Mouse (Mus musculus) megakaryocyte-erythroid progenitor cell, adult 5-6 weeks (primary cell): ENCODE results near the gene Smc4. TPM values are rescaled to one million over a fixed set of nuclear protein-coding genes. Genes with fewer than 3 reads are reported as not detected.
A peak's percentile ranks its signal among the peaks of the same experiment; 100 is the strongest.

ENCODE experiments used
- ATAC-seq: replicated peaks from 2 replicates; pipeline ENCODE4 v1.8.0; 2016; ENCODE audit warnings: mild to moderate bottlenecking, inconsistent platforms; ENCODE audit not compliant: severe bottlenecking, poor library complexity, low FRiP score, low TSS enrichment
- total RNA-seq, 2 experiments: library from RNA; stranded (forward) in 1 of 2; stranded (reverse) in 1 of 2; fragments of 200-1000, 215-1000 nt in 1 of 2; fragments of >200 nt in 1 of 2; fragmentation: Nextera tagmentation in 1 of 2; gene quantifications; 2 replicates each; pipeline ENCODE4 v1.2.3; 2014 to 2017

The Smc4 gene
- total RNA-seq (2014; fragmentation: Nextera tagmentation), result 208 and 219 TPM in 2 replicates
- total RNA-seq (2017), result 621 and 796 TPM in 2 replicates

DNA sequence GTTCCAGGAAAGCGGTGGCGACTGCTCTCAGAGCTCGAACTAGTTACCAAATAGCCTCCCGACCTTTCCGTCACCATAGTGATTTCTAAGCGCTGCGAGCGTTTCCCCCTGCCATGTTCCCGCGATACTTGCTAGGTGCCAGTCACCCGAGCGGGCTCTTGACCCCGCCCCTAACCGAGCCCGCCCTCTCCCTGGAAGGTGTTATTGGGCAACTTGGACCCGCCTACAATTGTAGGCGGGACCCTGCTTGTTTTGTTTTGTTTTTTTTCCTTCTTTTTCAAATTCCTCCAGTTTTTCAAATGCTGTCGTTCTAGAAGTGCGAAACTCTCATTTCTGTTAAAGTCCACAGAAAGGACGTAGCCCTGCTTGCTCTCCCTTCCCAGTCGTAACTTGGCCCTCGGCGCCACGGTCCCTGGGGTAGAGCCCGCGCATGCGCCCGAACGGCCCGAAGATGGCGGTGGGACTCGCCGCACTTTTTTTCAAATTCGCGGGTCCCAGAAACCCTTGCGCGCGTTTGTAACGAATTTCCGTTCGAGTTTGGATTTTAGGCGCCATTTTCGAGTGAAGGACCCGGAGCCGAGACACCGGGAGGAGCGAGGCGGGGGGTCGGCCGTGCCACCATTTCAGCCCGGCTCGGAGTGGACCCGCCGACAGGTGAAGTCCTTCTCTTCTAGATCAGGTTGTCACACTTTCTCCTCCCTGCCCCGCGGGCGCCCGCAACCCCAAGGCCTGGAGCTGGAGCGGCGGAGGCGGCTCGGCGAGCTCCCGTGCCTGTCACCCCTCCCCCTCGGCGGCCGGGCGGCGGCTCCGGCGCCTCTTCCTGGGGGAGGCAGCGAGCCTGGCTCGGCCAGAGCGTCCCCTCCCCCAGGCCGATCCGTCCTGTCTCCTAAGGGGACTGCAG is at the start of gene Smc4, which contains the start of gene Ift80:
Smc4 (plus strand) TSS at position 302 of the 901 bp plus-strand sequence.
Ift80 (minus strand) TSS at position 134 of the 901 bp plus-strand sequence.
- ATAC-seq, result peak; percentile 91

DNA sequence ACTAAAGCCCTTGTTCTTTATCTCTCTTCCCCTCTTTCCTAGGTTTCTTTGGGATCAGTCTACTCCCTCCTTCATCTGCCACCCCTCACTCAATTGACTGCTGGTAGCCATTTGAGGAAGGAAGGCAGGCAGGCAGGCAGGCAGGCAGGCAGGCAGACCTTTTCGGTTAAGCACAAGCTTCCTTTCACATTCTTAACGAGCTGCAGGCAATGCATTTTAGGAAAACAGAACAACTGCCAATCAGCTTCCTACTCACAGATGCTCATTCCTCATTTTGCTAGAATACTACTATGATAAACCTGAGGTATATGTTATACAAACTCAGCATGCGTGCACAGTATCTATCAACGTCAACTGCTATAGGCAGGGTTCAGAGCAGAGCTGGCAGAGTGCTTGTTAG is 48.1 kb upstream of the Smc4 start:
- ATAC-seq, result no peak

DNA sequence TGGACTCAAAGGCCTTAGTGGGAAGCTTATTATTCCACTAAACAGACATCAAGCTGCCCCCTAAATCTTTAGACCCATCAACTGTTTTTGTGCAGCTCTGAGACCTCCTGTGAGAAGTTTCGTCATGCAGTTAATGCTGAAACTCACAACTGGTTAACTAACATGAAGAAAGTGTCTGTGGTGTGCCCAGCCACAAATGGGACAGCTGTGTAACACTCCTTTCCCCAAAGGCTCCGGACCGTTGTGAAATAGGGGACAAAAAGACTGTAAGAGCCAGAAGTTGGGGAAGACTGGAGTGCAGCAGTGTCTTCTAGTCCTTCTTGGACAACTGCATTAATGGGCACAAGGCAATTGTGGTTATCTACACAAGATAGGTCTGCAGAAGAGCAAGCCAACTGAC is 47.1 kb upstream of the Smc4 start:
- no peak for ATAC-seq

- ATAC-seq, result no peak
Measured at GRCm38 (mm10) chr3:68964682-68965081, 39.9 kb upstream of the Smc4 start.

- ATAC-seq, result no peak
Measured at GRCm38 (mm10) chr3:68966527-68967285, 37.8 kb upstream of the Smc4 start.

GRCm38 (mm10) chr3:68967404-68967803 is 37.1 kb upstream of the Smc4 start:
- peak; percentile 76 for ATAC-seq

DNA sequence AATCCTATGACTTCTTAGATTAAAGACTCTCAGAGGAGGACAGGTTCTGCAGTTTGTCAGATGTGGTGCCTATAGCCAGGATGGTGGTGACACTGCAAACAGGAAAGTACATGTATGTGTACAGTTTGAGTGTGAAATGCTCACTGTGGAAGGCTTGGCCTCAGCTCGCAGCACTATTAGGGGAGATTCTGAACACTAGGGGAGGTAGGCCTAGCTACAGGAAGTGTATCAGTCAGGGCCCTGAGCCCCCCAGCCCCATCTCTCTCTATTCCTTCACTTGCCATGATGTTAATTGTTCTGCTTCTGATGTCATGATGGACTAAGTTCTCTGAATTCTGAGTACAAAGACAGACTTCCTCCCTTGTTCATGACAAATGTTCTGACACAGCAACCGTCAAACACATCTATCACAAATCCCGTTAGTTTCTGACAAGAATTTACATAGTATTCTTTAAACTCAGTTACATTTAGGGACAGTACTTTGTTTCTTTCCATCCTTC is 35.4 kb upstream of the Smc4 start:
- no peak for ATAC-seq

DNA sequence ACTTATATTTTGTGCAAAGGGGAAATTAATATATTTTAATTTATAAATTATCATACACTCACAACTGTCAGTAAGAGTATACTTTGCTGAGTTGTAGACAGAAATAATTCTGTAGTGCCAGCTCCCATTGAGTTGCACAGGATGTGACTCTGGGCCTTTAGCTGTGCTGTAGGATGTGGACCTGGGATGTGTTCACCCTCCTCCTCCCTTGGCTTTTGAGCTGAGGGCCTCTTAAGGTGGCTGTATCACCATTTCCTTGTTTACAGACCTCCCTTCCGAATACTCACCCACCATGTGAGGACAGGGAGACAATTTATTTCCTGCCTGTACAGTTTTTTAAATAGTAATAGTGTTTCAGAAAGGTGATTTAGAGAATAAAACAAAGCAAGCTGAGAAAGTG is 31.0 kb upstream of the Smc4 start:
- no peak for ATAC-seq

GRCm38 (mm10) chr3:68974639-68975532 is 29.7 kb upstream of the Smc4 start:
- ATAC-seq, result no peak

- peak; percentile 82 for ATAC-seq
Measured at GRCm38 (mm10) chr3:68975533-68976490, 28.7 kb upstream of the Smc4 start.

DNA sequence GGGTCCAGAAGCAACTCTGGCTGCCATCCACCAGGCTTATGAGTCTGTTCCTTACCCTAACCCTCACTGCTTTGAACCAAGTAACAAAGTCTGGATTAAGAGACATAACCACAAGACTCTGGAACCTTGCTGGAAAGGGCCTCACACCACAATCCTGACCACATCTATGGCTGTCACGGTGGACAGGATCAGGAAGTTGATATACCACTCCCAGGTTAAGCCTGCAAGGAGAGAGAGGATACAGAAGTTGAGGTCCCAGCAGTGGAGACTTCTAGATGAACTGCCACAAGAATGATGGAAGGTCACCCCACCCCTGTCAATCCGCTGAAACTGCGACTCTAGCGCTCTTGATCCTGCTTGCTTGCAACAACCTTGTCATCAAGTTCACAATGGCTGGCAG is 26.8 kb upstream of the Smc4 start:
- ATAC-seq, result no peak

- peak; percentile 85 for ATAC-seq
Measured at GRCm38 (mm10) chr3:68979187-68979586, 25.4 kb upstream of the Smc4 start.

DNA sequence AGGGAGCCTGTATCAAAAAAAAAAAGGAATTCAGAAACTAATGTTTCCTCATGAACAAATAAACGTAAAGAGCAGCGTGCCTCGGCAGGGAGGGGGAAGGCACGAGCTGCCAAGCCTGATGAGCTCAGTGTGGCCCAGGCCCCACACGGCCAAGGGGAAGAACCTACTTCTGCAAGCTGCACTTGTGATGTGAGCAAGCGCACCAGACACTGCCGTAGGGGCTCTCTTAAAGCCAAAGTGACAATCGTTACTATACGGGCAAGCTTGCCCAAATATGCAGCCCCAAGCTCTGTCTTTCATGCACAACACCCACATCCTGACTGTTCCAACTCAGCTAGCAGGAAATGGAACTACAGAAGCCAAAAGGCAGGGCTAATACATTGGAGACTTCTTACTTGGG is 23.6 kb upstream of the Smc4 start:
- ATAC-seq, result no peak

DNA sequence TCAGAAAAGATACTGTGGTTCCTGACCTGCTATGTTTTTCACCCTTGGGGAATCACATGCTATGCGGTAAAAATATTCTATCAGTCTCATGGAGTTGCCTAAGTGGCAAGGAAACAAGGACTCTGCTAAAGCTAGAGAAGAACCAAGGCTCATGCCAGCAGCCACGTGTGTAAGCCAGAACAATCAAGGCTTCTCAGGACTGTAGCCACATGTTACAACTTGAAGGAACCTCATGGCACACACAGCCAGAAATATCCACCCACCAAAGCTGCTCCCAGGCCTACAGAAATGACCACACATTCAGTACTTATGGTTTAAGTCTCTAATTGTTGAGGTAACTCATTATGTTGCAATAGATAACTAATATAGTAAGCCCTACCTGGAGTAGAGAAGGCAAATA is 18.0 kb upstream of the Smc4 start:
- ATAC-seq, result no peak

GRCm38 (mm10) chr3:69002781-69003180 is 1.8 kb upstream of the Smc4 start:
- no peak for ATAC-seq

GRCm38 (mm10) chr3:69004055-69004436 is 492 bp upstream of the Smc4 start:
- ATAC-seq, result 0 out of 2 replicates have a peak, but pooled peaks have one; percentile 8

GRCm38 (mm10) chr3:69005338-69006245 is 1.1 kb downstream of the Smc4 start:
- peak; percentile 27 for ATAC-seq
